12 mouse cellular contexts compared by ENCODE assay signal in the genomic region with DNA sequence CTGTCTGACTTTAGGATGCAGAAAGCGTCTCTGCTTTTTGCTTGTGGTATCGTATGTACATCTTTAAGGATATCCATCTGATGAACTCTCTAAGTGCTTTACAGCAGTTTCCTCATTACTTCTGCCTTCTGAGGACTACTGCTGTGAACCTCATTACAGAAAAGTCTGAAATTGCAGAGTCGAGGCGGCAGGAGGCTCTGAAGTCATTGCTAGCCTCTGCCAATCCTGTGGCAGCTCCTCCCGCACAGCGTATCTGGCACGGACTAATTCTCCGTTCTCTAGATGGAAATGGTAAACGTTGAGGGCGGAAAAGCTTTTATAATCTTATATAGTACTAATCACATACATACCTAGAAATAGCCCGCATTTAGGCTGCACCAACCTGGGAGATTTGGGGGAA.
DNase-seq lines count a peak whose midpoint lies in the region; ATAC-seq and TF ChIP-seq lines count a peak whose summit lies in the region.
"Had no signal": no experiment of that assay in that cellular context is flagged by ENCODE, and none has a peak within 500 bp of the region (broad histone marks: within the 10 kb centered on the region; RNA-seq: fewer than 3 reads in every experiment).

No protein-coding gene starts in this region.

- no peak overlapping the region for H3K9ac ChIP-seq in forebrain, embryonic 14.5 days (ENCODE audit: low read length)
- H3K9ac ChIP-seq: lung, embryonic 15.5 days had no signal

- H3K4me1 ChIP-seq in forebrain, embryonic 14.5 days (ENCODE audit: control insufficient read depth, insufficient read depth, low read length): peaks cover 7% of the 10 kb centered on the region; the same call in 1 of the 2 replicates
- H3K4me1 ChIP-seq in forebrain, embryonic 10.5 days: peaks cover 5% of the 10 kb centered on the region
- H3K4me1 ChIP-seq: heart, embryonic 10.5 days had no signal

- no peaks in the 10 kb centered on the region for H3K9me3 ChIP-seq in forebrain, embryonic 14.5 days (replicated peaks; ENCODE audit: control insufficient read depth, low read length)
- peaks cover 17% of the 10 kb centered on the region; the same call in 1 of the 2 replicates for H3K9me3 ChIP-seq in forebrain, embryonic 10.5 days
- H3K9me3 ChIP-seq: heart, embryonic 10.5 days; lung, embryonic 15.5 days had no signal

- DNase-seq in forebrain, embryonic 14.5 days (ENCODE audit: low spot score): peak; percentile 70
- no peak for DNase-seq in forebrain, embryonic 10.5 days (ENCODE audit: extremely low spot score, low spot score)
- DNase-seq in brain, embryonic 14.5 days (ENCODE audit: low read depth): peak; percentile 70
- DNase-seq in frontal cortex, postnatal 14 days (ENCODE audit: low spot score in 2 of 2): peak; percentile 18 to 29
- peak; percentile 47 to 53 for DNase-seq in left cerebral cortex, postnatal 36 days (ENCODE audit: low spot score in 2 of 2)
- DNase-seq in testis, postnatal 14 days (ENCODE audit: low spot score): no peak
- no peak for DNase-seq in adrenal gland, postnatal 4 days (ENCODE audit: low spot score in 2 of 2)
- DNase-seq in lung, postnatal 36 days: no peak
- DNase-seq: adrenal gland, adult 2 months; retina, postnatal 1 day had no signal

- H3K4me3 ChIP-seq in forebrain, embryonic 14.5 days (ENCODE audit: low read depth, low read length): no peak overlapping the region
- H3K4me3 ChIP-seq in forebrain, embryonic 10.5 days: no peak overlapping the region
- H3K4me3 ChIP-seq: heart, embryonic 10.5 days; lung, embryonic 15.5 days had no signal

- peak; percentile 46; the same call in 1 of the 2 replicates for ATAC-seq in forebrain, embryonic 14.5 days

- intact Hi-C loops in left cerebral cortex, postnatal 36 days (cut with DNase I): loop anchor here (10.0 kb wide), 2 partner anchors 140 to 350 kb away; partner anchors contain the start of genes Ano6 and Arid2

- WGBS in forebrain, embryonic 14.5 days: 56% methylated on average over 11 of the region's 11 CpGs
- WGBS in forebrain, embryonic 10.5 days: 84% methylated on average over 11 of the region's 11 CpGs

- no peak for TF ChIP-seq CTCF in brain, embryonic 14.5 days (IDR thresholded peaks at IDR 0.05; ENCODE audit: borderline replicate concordance, extremely low read depth, insufficient read depth, insufficient read length)

- H3K27ac ChIP-seq in forebrain, embryonic 14.5 days (ENCODE audit: low read depth, low read length): no peak overlapping the region
- no peak overlapping the region for H3K27ac ChIP-seq in forebrain, embryonic 10.5 days
- H3K27ac ChIP-seq: heart, embryonic 10.5 days; lung, embryonic 15.5 days had no signal

- H3K4me2 ChIP-seq in forebrain, embryonic 14.5 days (ENCODE audit: low read length): no peak overlapping the region
- H3K4me2 ChIP-seq: lung, embryonic 15.5 days had no signal

- no peaks in the 10 kb centered on the region for H3K27me3 ChIP-seq in forebrain, embryonic 14.5 days (replicated peaks; ENCODE audit: control insufficient read depth, insufficient read depth, low read length)
- no peaks in the 10 kb centered on the region for H3K27me3 ChIP-seq in forebrain, embryonic 10.5 days (ENCODE audit: poor library complexity, severe bottlenecking)
- H3K27me3 ChIP-seq: lung, embryonic 15.5 days had no signal

- no peak for TF ChIP-seq POLR2A in brain, embryonic 14.5 days (IDR thresholded peaks at IDR 0.05; ENCODE audit: borderline replicate concordance, extremely low read depth, insufficient read depth, insufficient read length, poor library complexity, severe bottlenecking)

- peaks cover 7% of the 10 kb centered on the region; the same call in 1 of the 2 replicates for H3K36me3 ChIP-seq in forebrain, embryonic 14.5 days (ENCODE audit: control insufficient read depth, insufficient read depth, low read length)
- peaks cover 47% of the 10 kb centered on the region for H3K36me3 ChIP-seq in forebrain, embryonic 10.5 days (replicated peaks)

Comparison
In these comparisons a context has a peak if more than half of its experiments do, and no peak if none do; other contexts are left out.
1. DNase-seq: peak in forebrain, embryonic 14.5 days (single experiment), brain, embryonic 14.5 days (single experiment), frontal cortex, postnatal 14 days (2 of 2) and left cerebral cortex, postnatal 36 days (2 of 2); none in forebrain, embryonic 10.5 days (single experiment), testis, postnatal 14 days (single experiment), adrenal gland, postnatal 4 days (0 of 2) and lung, postnatal 36 days (single experiment).